Mouse (Mus musculus) embryonic facial prominence, embryonic 11.5 days (tissue): ENCODE results near the gene Btn2a2. TPM values are rescaled to one million over a fixed set of nuclear protein-coding genes. Genes with fewer than 3 reads are reported as not detected.
A peak's percentile ranks its signal among the peaks of the same experiment; 100 is the strongest.
"Not testable (repeated sequence)": the region's sequence is repeated elsewhere in the genome, so short reads cannot be mapped to it uniquely, and the experiment has no call there.

Experiments used
- ATAC-seq: fragments of 200-750 bp; cut with Nextera tagmentation; replicated peaks from 2 replicates; pipeline ENCODE4 v1.8.0; 2017; ENCODE audit warnings: low read depth; ENCODE audit not compliant: insufficient number of reproducible peaks, low FRiP score, low TSS enrichment
- DNase-seq: peaks from one replicate; pipeline ENCODE4 v3.0.0-alpha.2; 2015; ENCODE audit warnings: low spot score
- H3K27ac ChIP-seq: fragments of 300-500 bp; sonication (generic); replicated peaks from 2 replicates; pipeline ENCODE4 v1.5.1; 2014; ENCODE audit warnings: mild to moderate bottlenecking, low read depth, low read length, control low read depth
- H3K27me3 ChIP-seq: fragments of 300-500 bp; sonication (generic); 2 replicates; pipeline ENCODE4 v1.6.1; 2014; ENCODE audit warnings: mild to moderate bottlenecking, low read length, moderate library complexity, mixed read lengths; ENCODE audit not compliant: control insufficient read depth, insufficient read depth
- H3K36me3 ChIP-seq: fragments of 300-500 bp; sonication (generic); replicated peaks from 2 replicates; pipeline ENCODE4 v1.6.1; 2014; ENCODE audit warnings: low read depth, mild to moderate bottlenecking, low read length, moderate library complexity, mixed read lengths; ENCODE audit not compliant: control insufficient read depth, insufficient read depth
- H3K4me1 ChIP-seq: fragments of 300-500 bp; sonication (generic); 2 replicates; pipeline ENCODE4 v1.6.1; 2014; ENCODE audit warnings: low read length, mixed read lengths; ENCODE audit not compliant: control insufficient read depth, insufficient read depth
- H3K4me2 ChIP-seq: fragments of 300-500 bp; sonication (generic); 2 replicates; pipeline ENCODE4 v1.6.1; 2014; ENCODE audit warnings: low read depth, mild to moderate bottlenecking, control low read depth, low read length, moderate library complexity
- H3K4me3 ChIP-seq: fragments of 300-500 bp; sonication (generic); 2 replicates; pipeline ENCODE4 v1.5.1; 2014; ENCODE audit warnings: low read depth, low read length, control low read depth
- H3K9ac ChIP-seq: fragments of 300-500 bp; sonication (generic); replicated peaks from 2 replicates; pipeline ENCODE4 v1.6.1; 2014; ENCODE audit warnings: mild to moderate bottlenecking, control low read depth, low read length
- H3K9me3 ChIP-seq: fragments of 300-500 bp; sonication (generic); replicated peaks from 2 replicates; pipeline ENCODE4 v1.6.1; 2016; ENCODE audit warnings: mild to moderate bottlenecking, low read length, inconsistent platforms, mixed read lengths; ENCODE audit not compliant: control insufficient read depth
- WGBS: fragments of 180-500 bp; shearing (Covaris S2); extraction: QIAGEN DNeasy Blood & Tissue Kit; methylation state at CpG from one replicate; pipeline ENCODE4 v1.1.7; 2014; 5-methylcytosine and 5-hydroxymethylcytosine counted together
- polyA plus RNA-seq: library from polyadenylated mRNA; unstranded; fragments of >200 nt; fragmentation: Nextera tagmentation; extraction: Ambion mirVana; gene quantifications from 2 replicates; pipeline ENCODE4 v1.2.1, GENCODE M21; 2014

Gene Btn2a2
- polyA plus RNA-seq: 1.1 and 1.4 TPM in 2 replicates

GRCm38 (mm10) chr13:23488400-23489322 lies at the start of gene Btn2a2:
Gene Btn2a2 (minus strand): TSS chr13:23488857.
- Histone ChIP-seq H3K9ac (peak within 1 kb of the TSS; percentile 5; the same call in 1 of the 2 replicates), H3K4me3 (peak within 1 kb of the TSS; percentile 27), H3K27ac (no peak within 1 kb of the TSS), H3K36me3 (no peaks in the 10 kb centered on the region), H3K27me3 (no peaks in the 10 kb centered on the region), H3K9me3 (no peaks in the 10 kb centered on the region), H3K4me2 (peak within 1 kb of the TSS; percentile 43), H3K4me1 (no peaks in the 10 kb centered on the region)
- DNase-seq: peak; percentile 89
- peak; percentile 87 for ATAC-seq
- WGBS: 2% methylated on average over 13 of the region's 14 CpGs

- no peak overlapping the region for H3K4me2 ChIP-seq
- no peaks in the 10 kb centered on the region for H3K9me3 ChIP-seq
- no peaks in the 10 kb centered on the region for H3K4me1 ChIP-seq
- 73% methylated on average over 5 of the region's 5 CpGs for WGBS
- H3K4me3 ChIP-seq: no peak overlapping the region
- H3K27me3 ChIP-seq: no peaks in the 10 kb centered on the region
- no peak overlapping the region for H3K9ac ChIP-seq
- DNase-seq (no peak), ATAC-seq (no peak)
- H3K27ac ChIP-seq: no peak overlapping the region
- H3K36me3 ChIP-seq: no peaks in the 10 kb centered on the region
Measured at GRCm38 (mm10) chr13:23538249-23538648, 49.6 kb upstream of the Btn2a2 start.

GRCm38 (mm10) chr13:23537006-23537710 lies 48.5 kb upstream of the Btn2a2 start:
- Histone ChIP-seq H3K4me1 (no peaks in the 10 kb centered on the region), H3K27ac (no peak overlapping the region), H3K9ac (peak overlapping the region; percentile 7; the same call in 1 of the 2 replicates), H3K27me3 (no peaks in the 10 kb centered on the region), H3K4me3 (peak overlapping the region; percentile 56), H3K9me3 (no peaks in the 10 kb centered on the region), H3K4me2 (peak overlapping the region; percentile 17), H3K36me3 (no peaks in the 10 kb centered on the region)
- WGBS: 86% methylated on average over 3 of the region's 3 CpGs
- no peak for DNase-seq
- no peak for ATAC-seq

- H3K4me3 ChIP-seq: peak overlapping the region; percentile 56
- H3K4me2 ChIP-seq: peak overlapping the region; percentile 66
- peak overlapping the region; percentile 97 for H3K27ac ChIP-seq
- H3K9me3 ChIP-seq: no peaks in the 10 kb centered on the region
- WGBS: 18% methylated on average over 7 of the region's 7 CpGs
- H3K36me3 ChIP-seq: no peaks in the 10 kb centered on the region
- ATAC-seq: no peak
- peak overlapping the region; percentile 71 for H3K9ac ChIP-seq
- peak; percentile 63 for DNase-seq
- no peaks in the 10 kb centered on the region for H3K4me1 ChIP-seq
- no peaks in the 10 kb centered on the region for H3K27me3 ChIP-seq
Measured at GRCm38 (mm10) chr13:23536076-23536822, 47.6 kb upstream of the Btn2a2 start.

GRCm38 (mm10) chr13:23535137-23536075 lies 46.7 kb upstream of the Btn2a2 start, which contains the start of gene Hist1h3g:
Gene Hist1h3g (plus strand): TSS chr13:23535422.
- peak; percentile 92 for ATAC-seq
- Histone ChIP-seq H3K9ac (peak within 1 kb of the TSS; percentile 79), H3K4me3 (peak within 1 kb of the TSS; percentile 56), H3K27ac (peak within 1 kb of the TSS; percentile 97), H3K4me2 (peak within 1 kb of the TSS; percentile 69)
- DNase-seq: peak; percentile 96
- 0% methylated on average over 42 of the region's 62 CpGs for whole genome bisulfite sequencing
- not testable (repeated sequence) for H3K9me3 ChIP-seq, H3K36me3 ChIP-seq, H3K27me3 ChIP-seq, H3K4me1 ChIP-seq

- Histone ChIP-seq H3K4me1 (no peaks in the 10 kb centered on the region), H3K36me3 (no peaks in the 10 kb centered on the region), H3K4me3 (peak overlapping the region; percentile 56), H3K4me2 (peak overlapping the region; percentile 69), H3K9me3 (no peaks in the 10 kb centered on the region), H3K9ac (peak overlapping the region; percentile 79), H3K27me3 (no peaks in the 10 kb centered on the region), H3K27ac (peak overlapping the region; percentile 97)
- DNase-seq (peak; percentile 77), ATAC-seq (0 out of 2 replicates have a peak, but pooled peaks have one; percentile 0)
- under 1% methylated on average over 15 of the region's 15 CpGs for WGBS
Measured at GRCm38 (mm10) chr13:23534368-23535131, 45.9 kb upstream of the Btn2a2 start.
